Mouse (Mus musculus): ENCODE measurements around the gene Nup107.

DNA sequence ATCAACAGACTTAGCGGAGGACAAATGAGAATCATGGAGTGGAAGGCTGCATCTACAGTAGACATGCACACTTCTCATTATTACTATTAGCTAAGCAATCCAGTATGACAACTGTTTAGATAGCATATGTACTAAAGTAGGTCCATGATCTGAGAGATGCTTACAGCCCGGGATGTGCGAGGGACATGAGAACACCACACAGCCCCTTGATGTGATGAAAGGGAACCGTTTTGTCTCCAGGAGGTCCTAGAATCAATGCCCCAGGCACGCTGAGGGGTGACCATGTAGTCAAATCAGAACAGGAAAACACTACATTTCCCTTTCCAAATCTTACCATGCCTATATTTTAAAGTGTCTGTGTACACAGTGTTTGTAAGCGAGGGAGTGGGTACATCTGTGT, 40.8 kb downstream of the Nup107 start:
- TF ChIP-seq CTCF (IDR thresholded peaks at IDR 0.05; ENCODE audit: insufficient read depth, low read length): no peak
- no peak for TF ChIP-seq POLR2A (IDR thresholded peaks at IDR 0.05; ENCODE audit: borderline replicate concordance, extremely low read depth, low read depth, low read length)

All from lung, adult 2 months (tissue).